Mouse (Mus musculus): ENCODE data around the gene Ahcy.

DNA sequence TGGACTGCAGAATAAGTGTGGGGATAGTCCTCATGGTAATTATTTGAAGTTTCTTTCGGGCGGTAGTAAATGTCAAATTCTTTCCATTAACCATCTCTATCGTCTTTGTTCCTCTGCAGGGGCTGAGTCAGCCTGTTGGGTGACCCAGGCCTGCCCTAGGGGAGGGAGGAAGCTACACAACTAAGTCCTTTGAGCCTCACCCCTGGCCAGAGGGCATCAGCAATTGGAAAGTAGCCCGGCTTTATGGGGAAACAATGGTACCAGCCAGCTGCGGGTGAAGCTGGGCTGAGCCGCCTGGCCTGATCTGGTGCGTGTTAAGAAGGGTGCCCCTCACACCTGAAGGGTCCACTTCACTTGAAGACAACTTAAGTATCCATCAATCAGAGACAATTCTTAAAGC lies 25.1 kb upstream of the Ahcy start:
- TF ChIP-seq CTCF (IDR thresholded peaks at IDR 0.05; ENCODE audit: low read depth) (no peak), EP300 (IDR thresholded peaks at IDR 0.05; ENCODE audit: low read depth) (no peak)
